Mouse (Mus musculus) lung, embryonic 14.5 days (tissue): ENCODE results near the gene Cmpk2. TPM values are rescaled to one million over a fixed set of nuclear protein-coding genes. Genes with fewer than 3 reads are reported as not detected.
"Not testable (repeated sequence)": the region's sequence is repeated elsewhere in the genome, so short reads cannot be mapped to it uniquely, and the experiment has no call there.

Experiments used
- ATAC-seq: fragments of 200-750 bp; cut with Nextera tagmentation; 2 replicates; pipeline ENCODE4 v1.8.0; 2017; ENCODE audit warnings: mild to moderate bottlenecking, moderate TSS enrichment, moderate library complexity; ENCODE audit not compliant: insufficient read depth
- DNase-seq: peaks from one replicate; pipeline ENCODE4 v3.0.0-alpha.2; 2015
- H3K27ac ChIP-seq: fragments of 300-500 bp; sonication (generic); 2 replicates; pipeline ENCODE4 v1.5.1; 2014; ENCODE audit warnings: low read depth, mild to moderate bottlenecking, moderate library complexity
- H3K27me3 ChIP-seq: fragments of 300-500 bp; sonication (generic); 2 replicates; pipeline ENCODE4 v1.6.1; 2014; ENCODE audit warnings: low read length, control low read depth; ENCODE audit not compliant: insufficient read depth
- H3K36me3 ChIP-seq: fragments of 300-500 bp; sonication (generic); 2 replicates; pipeline ENCODE4 v1.6.1; 2014; ENCODE audit warnings: control low read depth; ENCODE audit not compliant: insufficient read depth
- H3K4me1 ChIP-seq: fragments of 300-500 bp; sonication (generic); 2 replicates; pipeline ENCODE4 v1.6.1; 2014; ENCODE audit warnings: antibody characterized with exemption, control low read depth; ENCODE audit not compliant: insufficient read depth
- H3K4me2 ChIP-seq: fragments of 300-500 bp; sonication (generic); 2 replicates; pipeline ENCODE4 v1.6.1; 2014; ENCODE audit warnings: mild to moderate bottlenecking
- H3K4me3 ChIP-seq: fragments of 300-500 bp; sonication (generic); 2 replicates; pipeline ENCODE4 v1.5.1; 2014; ENCODE audit warnings: low read depth, low read length
- H3K9ac ChIP-seq: fragments of 300-500 bp; sonication (generic); 2 replicates; pipeline ENCODE4 v1.6.1; 2014
- H3K9me3 ChIP-seq: fragments of 300-500 bp; sonication (generic); 2 replicates; pipeline ENCODE4 v1.6.1; 2016; ENCODE audit warnings: low read depth, low read length, control low read depth
- CTCF ChIP-seq: IDR thresholded peaks from 2 replicates; pipeline ENCODE4 v1.5.1; 2016; ENCODE audit warnings: antibody characterized with exemption, low read depth
- WGBS: fragments of 180-500 bp; shearing (Covaris S2); extraction: QIAGEN DNeasy Blood & Tissue Kit; methylation state at CpG from one replicate; pipeline ENCODE4 v1.1.7; 2014; 5-methylcytosine and 5-hydroxymethylcytosine counted together
- polyA plus RNA-seq: library from polyadenylated mRNA; unstranded; fragments of >200 nt; fragmentation: Nextera tagmentation; extraction: Ambion mirVana; gene quantifications from 2 replicates; pipeline ENCODE4 v1.2.1, GENCODE M21; 2014

Gene Cmpk2
- 5.8 and 6.8 TPM in 2 replicates for polyA plus RNA-seq

GRCm38 (mm10) chr12:26469098-26470041, at the start of gene Cmpk2:
Cmpk2 (plus strand) TSS chr12:26469204.
- Histone ChIP-seq H3K9ac (peak within 1 kb of the TSS; percentile 71), H3K36me3 (no peaks in the 10 kb centered on the region), H3K27ac (peak within 1 kb of the TSS; percentile 89), H3K4me3 (peak within 1 kb of the TSS; percentile 65), H3K27me3 (0 out of 2 replicates have a peak, but pooled peaks cover 3% of the 10 kb centered on the region), H3K9me3 (no peaks in the 10 kb centered on the region), H3K4me2 (peak within 1 kb of the TSS; percentile 98), H3K4me1 (0 out of 2 replicates have a peak, but pooled peaks cover 4% of the 10 kb centered on the region)
- peak; percentile 41 for TF ChIP-seq CTCF
- under 1% methylated on average over 69 of the region's 69 CpGs for WGBS
- ATAC-seq = peak; percentile 87
- peak; percentile 84 for DNase-seq

DNA sequence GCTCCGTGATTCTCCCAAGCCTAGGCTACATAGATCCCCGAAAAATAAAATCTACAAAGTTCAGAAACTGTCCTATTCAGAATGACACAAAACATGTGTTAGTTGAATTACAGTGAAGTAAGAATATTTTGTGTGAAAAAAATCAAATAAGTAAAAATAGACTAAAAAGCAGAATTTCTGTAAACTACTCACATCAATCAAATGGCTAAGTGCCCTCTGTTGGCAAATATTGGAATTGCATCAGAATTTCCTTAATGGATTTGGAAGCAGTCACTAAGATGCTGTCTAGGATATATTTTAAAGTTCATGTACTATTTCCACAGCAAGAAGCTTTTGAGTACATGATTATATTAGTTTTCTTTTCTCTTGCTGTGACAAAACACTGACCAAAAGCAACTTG, 44.2 kb upstream of the Cmpk2 start:
- 66% methylated on average over 2 of the region's 2 CpGs for WGBS

DNA sequence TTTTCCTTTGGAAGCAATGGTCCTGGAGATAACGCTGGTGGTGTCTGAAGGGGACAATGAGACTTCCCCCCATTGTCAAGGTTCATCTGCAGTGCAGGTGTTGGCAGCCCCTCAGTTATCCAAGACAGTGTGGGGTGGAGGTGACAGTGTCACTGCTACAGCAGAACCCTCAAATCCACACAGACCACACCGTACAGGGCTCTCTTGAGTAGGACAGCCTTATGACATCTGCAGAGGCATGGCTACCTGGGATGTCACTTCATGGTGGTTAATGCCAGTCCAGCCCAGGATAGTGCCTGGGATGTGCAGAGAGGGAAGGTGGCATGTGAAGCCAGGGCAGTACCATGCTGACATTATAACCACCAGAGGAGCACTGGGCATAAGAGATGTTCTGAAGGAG, 40.2 kb upstream of the Cmpk2 start:
- not testable (repeated sequence) for H3K27ac ChIP-seq, H3K27me3 ChIP-seq, H3K4me2 ChIP-seq, H3K9ac ChIP-seq, ATAC-seq, H3K4me1 ChIP-seq, H3K36me3 ChIP-seq, DNase-seq, H3K9me3 ChIP-seq, H3K4me3 ChIP-seq
- WGBS = 76% methylated on average over 2 of the region's 2 CpGs

More for the DNA sequence above, 44.2 kb upstream of the Cmpk2 start:
- H3K4me2 ChIP-seq = no peak overlapping the region
- peak; percentile 68 for TF ChIP-seq CTCF
- H3K36me3 ChIP-seq = no peaks in the 10 kb centered on the region
- H3K27ac ChIP-seq = no peak overlapping the region
- DNase-seq (peak; percentile 89), ATAC-seq (no peak)
- H3K9me3 ChIP-seq = no peaks in the 10 kb centered on the region
- H3K4me1 ChIP-seq = no peaks in the 10 kb centered on the region
- H3K4me3 ChIP-seq = no peak overlapping the region
- H3K9ac ChIP-seq = no peak overlapping the region
- H3K27me3 ChIP-seq = no peaks in the 10 kb centered on the region

- no peaks in the 10 kb centered on the region for H3K9me3 ChIP-seq
- H3K4me1 ChIP-seq = peaks cover 8% of the 10 kb centered on the region; the same call in 1 of the 2 replicates
- WGBS = 54% methylated on average over 4 of the region's 4 CpGs
- no peaks in the 10 kb centered on the region for H3K36me3 ChIP-seq
- H3K27me3 ChIP-seq = no peaks in the 10 kb centered on the region
- no peak overlapping the region for H3K4me2 ChIP-seq
- H3K9ac ChIP-seq = no peak overlapping the region
- ATAC-seq = no peak
- no peak for TF ChIP-seq CTCF
- no peak overlapping the region for H3K4me3 ChIP-seq
- no peak overlapping the region for H3K27ac ChIP-seq
- peak; percentile 69 for DNase-seq
Observed at GRCm38 (mm10) chr12:26436334-26436733, 32.7 kb upstream of the Cmpk2 start.

- H3K9me3 ChIP-seq = no peaks in the 10 kb centered on the region
- ATAC-seq (no peak), DNase-seq (no peak)
- no peak overlapping the region for H3K27ac ChIP-seq
- WGBS = 52% methylated on average over 3 of the region's 3 CpGs
- TF ChIP-seq CTCF = no peak
- no peak overlapping the region for H3K4me3 ChIP-seq
- H3K36me3 ChIP-seq = no peaks in the 10 kb centered on the region
- no peak overlapping the region for H3K4me2 ChIP-seq
- peaks cover 8% of the 10 kb centered on the region; the same call in 1 of the 2 replicates for H3K4me1 ChIP-seq
- no peaks in the 10 kb centered on the region for H3K27me3 ChIP-seq
- H3K9ac ChIP-seq = no peak overlapping the region
Observed at GRCm38 (mm10) chr12:26437950-26438349, 31.1 kb upstream of the Cmpk2 start.

DNA sequence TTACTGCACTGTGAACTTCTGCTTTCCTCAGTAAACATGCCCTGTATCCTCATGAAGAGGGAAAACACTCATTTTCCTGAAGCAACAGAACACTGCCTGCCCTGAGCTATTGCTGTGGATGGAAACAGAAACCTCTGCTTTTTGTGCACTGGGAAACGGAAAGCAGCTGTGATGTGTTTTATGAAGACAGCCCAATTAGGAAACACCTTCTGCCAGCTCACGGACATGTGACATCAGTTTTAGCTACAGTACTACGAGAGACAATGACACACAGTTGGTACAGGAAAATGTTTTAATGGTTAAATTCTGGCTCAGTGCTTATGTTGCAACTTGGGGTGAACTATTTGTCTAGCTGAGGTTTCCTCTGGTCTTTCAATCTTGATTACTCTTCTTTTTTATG, 29.6 kb upstream of the Cmpk2 start:
- H3K36me3 ChIP-seq = no peaks in the 10 kb centered on the region
- peaks cover 8% of the 10 kb centered on the region; the same call in 1 of the 2 replicates for H3K4me1 ChIP-seq
- H3K27ac ChIP-seq = no peak overlapping the region
- no peak overlapping the region for H3K4me3 ChIP-seq
- no peaks in the 10 kb centered on the region for H3K27me3 ChIP-seq
- H3K9ac ChIP-seq = no peak overlapping the region
- no peak for DNase-seq
- TF ChIP-seq CTCF = no peak
- no peaks in the 10 kb centered on the region for H3K9me3 ChIP-seq
- ATAC-seq = no peak
- 46% methylated on average over 3 of the region's 3 CpGs for WGBS
- H3K4me2 ChIP-seq = no peak overlapping the region

- Histone ChIP-seq H3K9ac (no peak overlapping the region), H3K27me3 (no peaks in the 10 kb centered on the region), H3K36me3 (no peaks in the 10 kb centered on the region), H3K4me1 (no peaks in the 10 kb centered on the region), H3K4me2 (no peak overlapping the region), H3K27ac (no peak overlapping the region), H3K9me3 (no peaks in the 10 kb centered on the region), H3K4me3 (no peak overlapping the region)
- DNase-seq = peak; percentile 93
- ATAC-seq = no peak
- TF ChIP-seq CTCF = peak; percentile 77
- WGBS = 1% methylated on average over 2 of the region's 2 CpGs
Observed at GRCm38 (mm10) chr12:26444054-26444453, 24.9 kb upstream of the Cmpk2 start.
